Mouse (Mus musculus) thymus, postnatal 36 days (tissue): ENCODE data around the gene Tekt3.

ENCODE experiments used
- DNase-seq, 2 experiments: peaks; one replicate each; pipeline ENCODE4 v3.0.0; 2022; ENCODE audit warnings: mixed read lengths in 2 of 2

Tekt3 gene

GRCm38 (mm10) chr11:63061446-63061845 is at the start of gene Tekt3:
Tekt3 (plus strand) TSS chr11:63061654.
- DNase-seq, result no peak

- no peak for DNase-seq
Measured at GRCm38 (mm10) chr11:63017327-63018082, 43.9 kb upstream of the Tekt3 start.

- no peak for DNase-seq
Measured at GRCm38 (mm10) chr11:63018083-63018622, 43.3 kb upstream of the Tekt3 start.

GRCm38 (mm10) chr11:63020633-63021032 is 40.8 kb upstream of the Tekt3 start:
- no peak for DNase-seq

GRCm38 (mm10) chr11:63021141-63021806 is 40.2 kb upstream of the Tekt3 start:
- no peak for DNase-seq

GRCm38 (mm10) chr11:63023461-63023860 is 38.0 kb upstream of the Tekt3 start:
- no peak for DNase-seq

- no peak for DNase-seq
Measured at GRCm38 (mm10) chr11:63024136-63024535, 37.3 kb upstream of the Tekt3 start.

- no peak for DNase-seq
Measured at GRCm38 (mm10) chr11:63025476-63025875, 36.0 kb upstream of the Tekt3 start.

GRCm38 (mm10) chr11:63026651-63027141 is 34.8 kb upstream of the Tekt3 start:
- no peak for DNase-seq

- DNase-seq, result no peak
Measured at GRCm38 (mm10) chr11:63028131-63028530, 33.3 kb upstream of the Tekt3 start.

- no peak for DNase-seq
Measured at GRCm38 (mm10) chr11:63029148-63029714, 32.2 kb upstream of the Tekt3 start.

- DNase-seq, result no peak
Measured at GRCm38 (mm10) chr11:63029721-63030120, 31.7 kb upstream of the Tekt3 start.

GRCm38 (mm10) chr11:63035420-63036211 is 25.8 kb upstream of the Tekt3 start:
- DNase-seq, result no peak

GRCm38 (mm10) chr11:63040002-63040661 is 21.3 kb upstream of the Tekt3 start:
- DNase-seq, result no peak

GRCm38 (mm10) chr11:63045771-63046170 is 15.7 kb upstream of the Tekt3 start:
- no peak for DNase-seq

GRCm38 (mm10) chr11:63046380-63046779 is 15.1 kb upstream of the Tekt3 start:
- DNase-seq, result no peak

- no peak for DNase-seq
Measured at GRCm38 (mm10) chr11:63050362-63050932, 11.0 kb upstream of the Tekt3 start.

GRCm38 (mm10) chr11:63051041-63051440 is 10.4 kb upstream of the Tekt3 start:
- DNase-seq, result no peak

- DNase-seq, result no peak
Measured at GRCm38 (mm10) chr11:63051996-63052395, 9.5 kb upstream of the Tekt3 start.

- DNase-seq, result no peak
Measured at GRCm38 (mm10) chr11:63055596-63055995, 5.9 kb upstream of the Tekt3 start.

- DNase-seq, result no peak
Measured at GRCm38 (mm10) chr11:63058375-63058952, 3.0 kb upstream of the Tekt3 start.
